Mouse (Mus musculus) liver, embryonic 11.5 days (tissue): ENCODE results near the gene Serinc3. TPM values are rescaled to one million over a fixed set of nuclear protein-coding genes. Genes with fewer than 3 reads are reported as not detected.
A peak's percentile ranks its signal among the peaks of the same experiment; 100 is the strongest.

Source experiments
- ATAC-seq: fragments of 200-750 bp; cut with Nextera tagmentation; replicated peaks from 2 replicates; pipeline ENCODE4 v1.8.0; 2017; ENCODE audit warnings: moderate number of reproducible peaks, mild to moderate bottlenecking, moderate TSS enrichment, moderate library complexity; ENCODE audit not compliant: low FRiP score
- DNase-seq: peaks from one replicate; pipeline ENCODE4 v3.0.0-alpha.2; 2017; ENCODE audit warnings: low spot score
- H3K27ac ChIP-seq: fragments of 300-500 bp; sonication (generic); 2 replicates; pipeline ENCODE4 v1.5.1; 2014; ENCODE audit warnings: mild to moderate bottlenecking, low read depth, low read length, control low read depth
- H3K27me3 ChIP-seq: fragments of 300-500 bp; sonication (generic); replicated peaks from 2 replicates; pipeline ENCODE4 v1.6.1; 2014; ENCODE audit warnings: low read length, mixed read lengths; ENCODE audit not compliant: control insufficient read depth, insufficient read depth
- H3K36me3 ChIP-seq: fragments of 300-500 bp; sonication (generic); 2 replicates; pipeline ENCODE4 v1.6.1; 2014; ENCODE audit warnings: mild to moderate bottlenecking, low read length, moderate library complexity, mixed read lengths; ENCODE audit not compliant: control insufficient read depth, insufficient read depth
- H3K4me1 ChIP-seq: fragments of 300-500 bp; sonication (generic); replicated peaks from 2 replicates; pipeline ENCODE4 v1.6.1; 2014; ENCODE audit warnings: low read length, mixed read lengths; ENCODE audit not compliant: control insufficient read depth, insufficient read depth
- H3K4me2 ChIP-seq: fragments of 300-500 bp; sonication (generic); 2 replicates; pipeline ENCODE4 v1.6.1; 2014; ENCODE audit warnings: mild to moderate bottlenecking, control low read depth, moderate library complexity
- H3K4me3 ChIP-seq: fragments of 300-500 bp; sonication (generic); 2 replicates; pipeline ENCODE4 v1.5.1; 2014; ENCODE audit warnings: low read depth, low read length, control low read depth
- H3K9ac ChIP-seq: fragments of 300-500 bp; sonication (generic); 2 replicates; pipeline ENCODE4 v1.6.1; 2014; ENCODE audit warnings: low read depth, low read length, control low read depth
- H3K9me3 ChIP-seq: fragments of 300-500 bp; sonication (generic); 2 replicates; pipeline ENCODE4 v1.6.1; 2016; ENCODE audit warnings: low read length, inconsistent platforms, mixed read lengths; ENCODE audit not compliant: control insufficient read depth
- WGBS: fragments of 180-500 bp; shearing (Covaris S2); extraction: QIAGEN DNeasy Blood & Tissue Kit; methylation state at CpG from one replicate; pipeline ENCODE4 v1.1.7; 2014; 5-methylcytosine and 5-hydroxymethylcytosine counted together
- polyA plus RNA-seq: library from polyadenylated mRNA; unstranded; fragments of >200 nt; fragmentation: Nextera tagmentation; extraction: Ambion mirVana; gene quantifications from 2 replicates; pipeline ENCODE4 v1.2.1, GENCODE M21; 2014

The Serinc3 gene
- polyA plus RNA-seq, 1 experiment from 2014 or later = 116 TPM

DNA sequence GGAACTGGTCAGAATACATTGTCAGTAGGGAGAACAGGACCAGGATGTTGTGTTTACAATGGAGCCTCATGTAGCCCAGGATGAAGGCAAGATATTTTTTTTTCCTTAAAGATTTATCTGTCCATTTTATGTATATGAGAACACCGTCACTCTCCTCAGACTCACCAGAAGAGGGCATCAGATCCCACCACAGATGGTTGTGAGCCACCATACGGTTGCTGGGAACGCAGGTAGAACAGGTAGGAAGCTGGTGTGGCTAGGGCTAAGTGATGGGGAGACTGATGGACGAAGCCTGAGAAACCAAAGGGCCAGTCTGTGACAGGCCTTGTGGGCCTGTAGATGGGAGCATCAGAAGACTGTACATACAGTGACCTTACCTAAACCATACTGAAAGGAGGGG is 30.9 kb downstream of the Serinc3 start:
- H3K27me3 ChIP-seq = no peaks in the 10 kb centered on the region
- H3K4me2 ChIP-seq = no peak overlapping the region
- H3K9me3 ChIP-seq = no peaks in the 10 kb centered on the region
- no peak overlapping the region for H3K9ac ChIP-seq
- no peak overlapping the region for H3K27ac ChIP-seq
- no peaks in the 10 kb centered on the region for H3K4me1 ChIP-seq
- ATAC-seq (no peak), DNase-seq (no peak)
- H3K4me3 ChIP-seq = no peak overlapping the region
- WGBS = 89% methylated on average over 4 of the region's 4 CpGs
- H3K36me3 ChIP-seq = peaks cover 26% of the 10 kb centered on the region

DNA sequence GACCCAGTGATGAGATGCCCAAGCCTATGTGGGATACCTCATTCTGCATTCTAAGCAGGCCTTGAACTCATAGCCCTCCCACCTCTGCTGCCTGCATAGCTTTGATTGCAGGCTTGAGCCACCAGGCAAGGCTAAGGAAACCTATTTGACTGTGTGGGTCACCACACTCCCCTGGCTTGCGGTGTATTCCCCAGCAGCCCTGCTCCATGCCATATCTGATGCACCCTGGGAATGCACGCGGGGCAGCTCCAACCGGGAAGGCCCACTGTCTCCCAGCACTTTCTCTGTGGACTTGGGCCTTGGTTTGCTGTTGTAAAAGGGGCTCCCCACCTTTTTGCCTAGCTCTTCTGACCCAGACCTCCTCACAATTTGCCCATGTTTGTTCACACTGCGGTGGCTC is 31.7 kb downstream of the Serinc3 start:
- 96% methylated on average over 5 of the region's 5 CpGs for WGBS
- Histone ChIP-seq H3K4me2 (no peak overlapping the region), H3K9ac (no peak overlapping the region), H3K27ac (no peak overlapping the region), H3K27me3 (no peaks in the 10 kb centered on the region), H3K36me3 (peaks cover 24% of the 10 kb centered on the region), H3K4me3 (no peak overlapping the region), H3K9me3 (no peaks in the 10 kb centered on the region), H3K4me1 (no peaks in the 10 kb centered on the region)
- ATAC-seq = no peak
- DNase-seq = no peak

DNA sequence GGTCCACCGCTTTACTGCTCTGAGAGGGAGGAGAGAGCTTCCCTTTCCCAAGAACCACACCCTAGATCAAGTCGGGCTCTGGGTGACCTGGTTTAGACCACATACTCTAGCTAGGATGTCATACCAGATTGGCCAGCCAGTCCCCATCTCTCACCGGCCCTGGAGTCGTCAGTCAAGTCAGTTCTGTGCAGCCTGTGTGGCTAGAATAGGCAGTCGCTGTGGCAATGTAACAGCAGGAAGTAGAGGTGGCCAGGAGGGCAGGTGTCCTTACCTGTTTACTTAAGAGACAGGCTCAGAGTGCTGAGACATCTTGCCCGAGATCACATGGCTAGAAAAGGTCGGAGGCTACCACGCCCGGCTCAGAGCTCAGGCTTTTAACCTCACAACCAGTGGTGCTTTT is 33.8 kb downstream of the Serinc3 start:
- Histone ChIP-seq H3K9ac (no peak overlapping the region), H3K36me3 (peaks cover 24% of the 10 kb centered on the region), H3K27ac (no peak overlapping the region), H3K4me2 (no peak overlapping the region), H3K4me1 (no peaks in the 10 kb centered on the region), H3K27me3 (no peaks in the 10 kb centered on the region), H3K9me3 (no peaks in the 10 kb centered on the region), H3K4me3 (no peak overlapping the region)
- 82% methylated on average over 9 of the region's 9 CpGs for WGBS
- ATAC-seq = no peak
- no peak for DNase-seq

DNA sequence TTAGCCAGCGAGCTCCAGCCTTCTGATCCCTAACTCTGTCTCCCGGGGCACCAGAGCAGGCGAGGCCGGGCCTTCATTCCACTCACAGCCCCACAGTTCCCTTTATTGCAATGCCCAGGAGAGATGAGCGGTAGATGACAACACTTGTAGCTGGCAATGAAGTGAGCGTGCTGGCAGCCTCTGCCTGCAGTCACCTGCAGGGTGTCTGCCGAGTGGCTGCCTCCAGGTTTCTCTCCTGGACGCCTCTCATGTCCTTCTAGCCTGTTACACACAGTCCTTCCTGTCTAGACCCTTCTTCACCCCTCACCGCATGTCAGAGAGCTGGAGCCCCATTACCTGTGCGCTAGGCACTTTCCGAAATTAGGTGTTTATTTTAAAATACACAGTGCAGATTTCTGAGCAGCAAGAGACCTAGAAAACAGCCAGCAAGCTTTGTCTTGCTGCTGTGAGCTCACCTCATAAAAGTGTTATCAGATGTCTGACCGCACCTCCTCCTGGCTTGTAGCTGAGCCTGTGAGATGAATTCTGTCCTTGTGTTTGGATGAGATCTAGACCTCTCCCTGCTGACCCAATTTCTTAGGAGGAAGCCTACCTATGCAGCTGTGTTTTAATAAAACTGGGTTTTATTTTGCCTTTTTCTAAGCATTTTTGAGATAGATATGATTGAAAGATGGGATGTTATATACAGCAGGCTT is 35.5 kb downstream of the Serinc3 start:
- H3K9me3 ChIP-seq = no peaks in the 10 kb centered on the region
- H3K27ac ChIP-seq = no peak overlapping the region
- no peaks in the 10 kb centered on the region; the same call in 1 of the 2 replicates for H3K4me1 ChIP-seq
- H3K36me3 ChIP-seq = peaks cover 20% of the 10 kb centered on the region
- DNase-seq (no peak), ATAC-seq (no peak)
- H3K4me3 ChIP-seq = no peak overlapping the region
- H3K4me2 ChIP-seq = no peak overlapping the region
- WGBS = 90% methylated on average over 12 of the region's 12 CpGs
- H3K27me3 ChIP-seq = no peaks in the 10 kb centered on the region
- H3K9ac ChIP-seq = no peak overlapping the region

DNA sequence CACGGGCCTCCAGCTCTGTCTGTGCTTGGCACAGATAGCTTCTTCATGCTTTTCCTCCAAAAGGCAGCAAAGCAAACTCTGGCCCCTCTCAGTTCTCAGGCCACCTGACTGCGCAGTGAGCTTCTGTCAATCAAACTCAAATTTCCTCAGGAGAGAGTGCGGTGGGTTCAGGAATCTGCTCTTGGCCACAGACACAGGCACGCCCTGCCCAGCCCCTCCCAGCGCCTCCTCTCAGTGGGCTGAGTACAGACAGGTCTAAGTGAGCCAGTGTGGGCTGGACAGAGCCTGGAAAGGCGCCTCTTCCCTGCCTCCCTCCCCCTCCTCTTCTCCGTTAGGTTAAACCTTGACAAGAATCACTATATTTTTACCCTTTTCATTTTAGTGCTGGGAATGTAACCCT is 36.9 kb downstream of the Serinc3 start:
- H3K4me1 ChIP-seq = peaks cover 3% of the 10 kb centered on the region; the same call in 1 of the 2 replicates
- peaks cover 8% of the 10 kb centered on the region for H3K36me3 ChIP-seq
- no peaks in the 10 kb centered on the region for H3K9me3 ChIP-seq
- H3K9ac ChIP-seq = no peak overlapping the region
- H3K27me3 ChIP-seq = no peaks in the 10 kb centered on the region
- no peak overlapping the region for H3K27ac ChIP-seq
- no peak overlapping the region for H3K4me3 ChIP-seq
- no peak overlapping the region for H3K4me2 ChIP-seq
- no peak for ATAC-seq
- 82% methylated on average over 7 of the region's 7 CpGs for WGBS
- no peak for DNase-seq

DNA sequence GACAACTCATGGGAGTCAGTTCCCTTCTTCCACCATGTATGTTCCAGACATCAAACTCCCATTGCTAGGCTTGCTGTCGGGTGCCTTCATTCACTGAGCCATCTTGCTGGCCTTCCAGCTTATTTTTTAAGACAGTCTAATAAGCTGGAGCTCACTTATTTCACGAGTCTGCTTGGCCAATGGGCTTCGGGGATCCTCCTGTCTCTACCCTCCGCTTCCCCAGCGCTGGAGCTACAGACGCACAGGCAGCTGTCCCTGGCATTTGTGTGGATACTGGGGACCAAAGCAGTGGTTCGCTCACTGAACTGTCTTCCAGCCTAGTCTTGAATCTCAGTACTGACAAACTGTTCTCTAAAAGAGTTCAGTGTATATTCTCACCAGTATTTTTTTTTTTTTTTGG is 38.8 kb downstream of the Serinc3 start:
- ATAC-seq = no peak
- 85% methylated on average over 7 of the region's 7 CpGs for WGBS

GRCm38 (mm10) chr2:163602101-163602971 is 42.6 kb downstream of the Serinc3 start, which contains the start of gene Ttpal:
Ttpal (plus strand) TSS chr2:163602314.
- ATAC-seq = peak; percentile 91
- Histone ChIP-seq H3K36me3 (no peaks in the 10 kb centered on the region; the same call in 1 of the 2 replicates), H3K4me3 (peak within 1 kb of the TSS; percentile 68), H3K9ac (peak within 1 kb of the TSS; percentile 73), H3K9me3 (no peaks in the 10 kb centered on the region), H3K4me1 (peaks cover 16% of the 10 kb centered on the region), H3K4me2 (peak within 1 kb of the TSS; percentile 80), H3K27me3 (no peaks in the 10 kb centered on the region), H3K27ac (peak within 1 kb of the TSS; percentile 39; the same call in 1 of the 2 replicates)
- WGBS = 1% methylated on average over 57 of the region's 57 CpGs
- peak; percentile 88 for DNase-seq

More for the DNA sequence above, 38.8 kb downstream of the Serinc3 start:
- Histone ChIP-seq H3K27me3 (no peaks in the 10 kb centered on the region), H3K4me3 (no peak overlapping the region), H3K4me1 (peaks cover 7% of the 10 kb centered on the region; the same call in 1 of the 2 replicates), H3K9me3 (no peaks in the 10 kb centered on the region), H3K36me3 (peaks cover 7% of the 10 kb centered on the region; the same call in 1 of the 2 replicates), H3K27ac (no peak overlapping the region), H3K4me2 (no peak overlapping the region), H3K9ac (no peak overlapping the region)
- DNase-seq = no peak

DNA sequence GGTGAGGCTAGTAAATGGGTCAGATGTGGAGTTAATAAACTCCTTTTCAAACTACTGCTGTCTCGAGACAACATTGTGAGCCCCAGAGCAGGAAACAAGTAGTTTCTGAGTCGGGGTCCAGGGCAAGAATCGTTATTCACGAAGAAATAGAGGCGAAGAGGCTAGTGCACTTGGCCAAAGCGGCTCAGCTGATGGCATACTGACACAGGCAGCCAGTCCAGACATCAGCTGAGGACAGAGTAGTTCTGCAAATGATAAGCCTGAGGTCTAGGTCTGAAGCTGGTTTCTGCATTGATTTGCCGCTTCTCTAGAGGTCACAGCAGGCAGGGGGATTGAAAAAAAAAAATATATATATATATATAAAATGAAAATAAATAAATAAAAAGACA is 43.2 kb downstream of the Serinc3 start:
- Histone ChIP-seq H3K27ac (no peak overlapping the region), H3K27me3 (no peaks in the 10 kb centered on the region), H3K4me1 (peaks cover 18% of the 10 kb centered on the region), H3K4me3 (peak overlapping the region; percentile 68), H3K9me3 (no peaks in the 10 kb centered on the region), H3K4me2 (peak overlapping the region; percentile 80), H3K9ac (peak overlapping the region; percentile 73; the same call in 1 of the 2 replicates), H3K36me3 (no peaks in the 10 kb centered on the region)
- WGBS = 60% methylated on average over 7 of the region's 7 CpGs
- DNase-seq = no peak
- no peak for ATAC-seq
